Mouse (Mus musculus) monocyte, adult 2 months (primary cell): ENCODE data around the gene Pbx4.
A peak's percentile ranks its signal among the peaks of the same experiment; 100 is the strongest.

Experiments
- DNase-seq, 2 experiments: peaks; one replicate each; pipeline ENCODE4 v3.0.0; 2022; ENCODE audit warnings: low spot score in 2 of 2, low read depth in 1 of 2

Pbx4 gene

GRCm38 (mm10) chr8:69808864-69809403, 23.4 kb upstream of the Pbx4 start:
- peak in 1 of 2 experiments; percentile 39 for DNase-seq

DNA sequence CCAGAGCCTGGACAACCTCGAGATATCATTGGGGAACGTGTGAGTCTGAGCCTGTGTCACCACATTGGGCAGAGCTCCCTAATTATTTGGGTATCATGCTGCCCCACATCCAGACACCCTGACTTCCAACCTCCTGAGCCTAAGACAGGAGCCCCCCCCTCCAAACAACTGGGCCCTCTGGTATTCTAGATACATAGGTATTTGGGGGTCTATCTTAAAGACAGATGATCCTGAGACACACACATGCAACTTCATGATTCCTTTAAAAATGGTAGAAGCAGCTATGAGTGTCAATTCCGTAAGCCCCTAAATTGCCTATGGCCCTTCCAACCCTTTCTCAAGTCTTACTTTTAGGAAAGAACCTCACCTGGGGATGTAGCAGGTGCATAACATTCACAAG, 22.5 kb upstream of the Pbx4 start:
- DNase-seq: no peak

DNA sequence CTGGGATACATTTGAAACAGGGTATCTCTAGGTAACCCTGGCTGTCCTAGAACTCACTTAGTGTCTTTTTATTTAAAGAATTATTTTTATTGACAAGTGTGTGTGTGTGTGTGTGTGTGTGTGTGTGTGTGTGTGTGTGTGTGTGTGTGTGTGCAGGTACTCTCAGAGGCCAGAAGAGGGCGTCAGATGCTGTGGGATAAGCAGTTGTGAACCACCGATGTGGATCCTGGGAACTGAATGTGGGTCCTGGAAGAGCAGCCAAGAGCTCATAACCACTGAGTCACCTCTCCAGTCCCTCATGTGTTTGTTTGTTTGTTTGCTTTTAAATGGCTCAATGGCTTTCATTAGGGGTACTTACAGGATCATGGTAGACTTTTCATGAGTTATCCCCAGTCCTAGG, 17.4 kb upstream of the Pbx4 start:
- DNase-seq: no peak

DNA sequence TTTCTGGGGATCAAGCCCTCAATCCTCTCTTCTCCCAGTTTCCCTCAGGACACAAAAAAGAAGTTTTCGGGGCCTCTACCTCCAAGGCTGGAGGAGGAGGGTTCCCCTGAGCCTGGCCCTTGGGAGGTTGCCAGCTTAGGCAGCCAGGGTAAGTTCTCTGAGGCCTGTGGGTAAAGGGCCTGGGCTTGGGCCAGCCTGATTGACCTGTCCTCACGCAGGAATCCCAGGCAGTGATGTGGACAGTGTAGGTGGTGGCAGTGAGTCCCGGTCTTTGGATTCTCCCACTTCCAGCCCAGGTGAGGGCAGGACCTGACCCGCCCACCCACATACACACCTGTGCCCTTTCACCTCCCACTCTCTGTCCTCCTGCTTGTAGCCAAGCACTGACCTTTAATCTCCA, 16.9 kb upstream of the Pbx4 start:
- no peak for DNase-seq

DNA sequence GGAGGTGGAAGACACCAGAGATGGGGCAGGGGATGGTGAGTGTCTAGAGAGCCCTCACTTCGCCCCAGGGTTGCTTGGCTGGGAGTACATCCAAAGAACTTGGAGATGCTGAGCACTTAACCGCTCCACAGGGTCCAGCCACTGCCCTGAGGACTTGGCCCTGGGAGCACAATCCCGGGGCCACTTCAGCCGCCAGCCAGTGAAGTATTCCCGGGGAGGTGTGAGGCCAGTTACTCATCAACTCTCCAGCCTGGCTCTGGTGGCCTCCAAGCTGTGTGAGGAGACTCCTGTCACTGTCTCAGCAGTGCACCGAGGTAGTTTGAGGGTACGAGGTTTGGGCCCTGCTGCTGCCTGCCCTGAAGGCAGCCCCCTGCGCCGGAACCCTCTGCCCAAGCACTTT, 11.8 kb upstream of the Pbx4 start:
- DNase-seq: no peak

GRCm38 (mm10) chr8:69821971-69822385, 10.3 kb upstream of the Pbx4 start:
- DNase-seq: no peak

- DNase-seq: no peak
Observed at GRCm38 (mm10) chr8:69822386-69823191, 9.7 kb upstream of the Pbx4 start, which contains the start of gene Lpar2. Gene Lpar2 (plus strand): TSS chr8:69822429.

GRCm38 (mm10) chr8:69826371-69826770, 5.9 kb upstream of the Pbx4 start:
- no peak for DNase-seq

GRCm38 (mm10) chr8:69837057-69837682, 4.9 kb downstream of the Pbx4 start:
- no peak for DNase-seq

- DNase-seq: no peak
Observed at GRCm38 (mm10) chr8:69847167-69848065, 15.1 kb downstream of the Pbx4 start.

GRCm38 (mm10) chr8:69848951-69849350, 16.7 kb downstream of the Pbx4 start:
- DNase-seq: no peak

- no peak for DNase-seq
Observed at GRCm38 (mm10) chr8:69849899-69850298, 17.6 kb downstream of the Pbx4 start.

DNA sequence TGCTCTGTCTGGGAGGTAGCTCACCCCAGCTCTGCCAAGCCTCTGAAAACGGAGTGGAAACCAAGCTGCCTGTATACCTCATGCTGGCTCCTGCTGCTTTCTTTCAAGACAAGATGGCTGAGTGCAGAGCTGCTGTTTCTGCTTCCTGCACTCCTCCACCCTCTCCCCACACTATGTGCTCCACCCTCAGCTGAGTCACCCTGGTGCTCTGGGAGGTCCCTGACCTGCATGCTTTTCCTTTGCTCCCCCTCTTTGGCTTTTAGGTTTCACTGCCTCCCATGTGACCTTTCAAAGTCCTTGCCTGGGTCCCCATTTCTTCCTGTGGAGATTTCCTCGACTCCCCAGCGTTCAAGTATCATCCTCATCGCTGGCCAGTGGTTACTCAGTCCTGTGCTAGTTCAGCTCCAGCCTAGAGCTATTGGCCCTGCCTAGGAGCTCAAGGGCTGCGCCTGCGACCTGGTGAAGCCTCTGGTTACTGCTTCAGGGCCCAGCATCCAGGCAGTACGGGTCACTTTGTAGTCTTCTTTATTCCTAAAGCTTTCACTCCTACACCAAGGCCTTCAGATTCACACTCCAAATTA, 18.7 kb downstream of the Pbx4 start:
- no peak for DNase-seq

GRCm38 (mm10) chr8:69853869-69854268, 21.6 kb downstream of the Pbx4 start:
- DNase-seq: no peak

DNA sequence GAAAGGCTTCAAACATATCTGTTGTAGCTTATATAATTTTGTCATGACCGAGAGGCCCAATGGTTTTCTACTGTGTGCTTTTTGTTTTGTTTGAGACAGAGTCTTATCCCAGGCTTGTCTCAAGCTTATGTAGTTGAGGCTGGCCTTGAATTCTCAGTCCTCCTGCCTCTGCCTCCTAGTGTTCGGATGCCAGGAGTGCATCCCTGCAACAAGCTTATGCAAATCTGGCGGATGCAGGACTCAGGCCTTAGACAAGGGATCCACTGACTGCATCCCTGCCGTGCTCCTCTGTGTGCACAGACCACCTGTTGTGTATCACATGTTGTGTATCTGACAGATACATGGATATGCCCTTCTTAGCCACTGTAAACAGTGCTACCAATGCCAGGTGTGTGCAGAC, 28.5 kb downstream of the Pbx4 start:
- DNase-seq: no peak

DNA sequence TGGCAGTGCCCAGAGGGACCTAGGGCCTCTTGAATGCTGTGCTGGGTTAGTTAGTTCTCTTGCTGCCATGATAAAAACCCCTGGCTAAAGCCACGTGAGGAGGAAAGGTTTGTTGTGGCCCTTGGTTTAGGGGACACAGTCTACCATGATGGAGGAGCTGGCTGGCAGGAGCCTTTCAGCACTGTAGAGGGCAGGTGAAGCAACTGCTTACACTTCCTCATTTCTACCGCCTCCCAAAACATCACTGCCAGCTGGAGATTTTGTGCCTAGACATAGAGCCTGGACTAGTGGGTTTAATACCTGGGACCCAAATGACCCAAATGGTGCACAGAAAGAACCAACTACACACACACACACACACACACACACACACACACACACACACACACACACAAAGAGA, 29.0 kb downstream of the Pbx4 start:
- DNase-seq: no peak

GRCm38 (mm10) chr8:69863387-69864020, 31.2 kb downstream of the Pbx4 start:
- no peak for DNase-seq

- no peak for DNase-seq
Observed at GRCm38 (mm10) chr8:69864180-69864579, 31.9 kb downstream of the Pbx4 start.

DNA sequence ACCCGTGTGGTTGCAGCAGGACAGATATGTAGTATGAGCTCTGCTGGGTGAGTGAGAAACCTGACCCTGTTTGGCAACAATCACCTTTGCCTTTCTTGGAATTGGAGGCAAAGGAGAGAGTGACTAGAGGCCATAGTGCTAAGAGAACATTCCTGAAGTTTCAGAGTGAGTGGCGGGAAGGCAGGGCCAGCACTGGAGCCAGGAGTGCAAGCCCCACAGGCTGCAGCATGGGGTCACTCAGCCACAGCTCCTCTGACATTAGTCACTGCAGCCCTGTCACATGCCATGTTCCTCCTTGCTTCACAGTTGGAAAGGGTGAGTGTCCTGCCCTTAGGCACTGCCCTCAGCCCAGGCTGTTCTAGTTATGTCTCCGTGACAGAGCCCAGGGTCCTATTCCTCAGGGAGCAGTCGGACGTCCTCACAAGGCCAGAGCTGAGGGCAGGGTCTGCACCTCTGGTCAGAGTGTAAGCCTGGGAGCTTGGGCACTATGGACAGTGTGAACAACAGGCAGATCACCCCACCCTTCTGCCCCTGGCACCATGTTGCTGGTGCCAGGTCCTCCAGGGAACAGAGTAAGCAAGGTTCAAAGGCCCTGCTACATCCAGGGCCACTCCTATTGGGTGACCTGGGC, 35.5 kb downstream of the Pbx4 start:
- no peak for DNase-seq
